Mouse (Mus musculus) left cerebral cortex, postnatal 14 days (tissue): ENCODE measurements around the gene Cavin1. TPM values are rescaled to one million over a fixed set of nuclear protein-coding genes. Genes with fewer than 3 reads are reported as not detected.

Experiments used
- DNase-seq, 2 experiments: peaks; one replicate each; pipeline ENCODE4 v3.0.0; 2021 to 2022; ENCODE audit warnings: low spot score in 2 of 2, mixed read lengths in 1 of 2
- intact Hi-C: fragments of 180-260 bp; cut with DNase I; formaldehyde crosslinking; loops from one replicate; pipeline ENCODE4 v1.15.1; 2025
- total RNA-seq, 2 experiments: library from RNA; stranded (reverse); gene quantifications; 2 replicates each; pipeline ENCODE4 v1.2.3; 2021

Gene Cavin1
- total RNA-seq, 2 experiments from 2014 or later = 19.8 to 23.2 TPM

- no peak for DNase-seq
- intact Hi-C loops = loop anchor here (1.0 to 2.0 kb wide), 2 partner anchors 75 to 84 kb away; no protein-coding TSS in a partner anchor
These were observed 13.1 kb upstream of the Cavin1 start for GRCm38 (mm10) chr11:100983778-100984131.

GRCm38 (mm10) chr11:100983125-100983777 lies 12.6 kb upstream of the Cavin1 start:
- intact Hi-C loops = loop anchor here (1.0 to 2.0 kb wide), 2 partner anchors 76 to 84 kb away; no protein-coding TSS in a partner anchor

DNA sequence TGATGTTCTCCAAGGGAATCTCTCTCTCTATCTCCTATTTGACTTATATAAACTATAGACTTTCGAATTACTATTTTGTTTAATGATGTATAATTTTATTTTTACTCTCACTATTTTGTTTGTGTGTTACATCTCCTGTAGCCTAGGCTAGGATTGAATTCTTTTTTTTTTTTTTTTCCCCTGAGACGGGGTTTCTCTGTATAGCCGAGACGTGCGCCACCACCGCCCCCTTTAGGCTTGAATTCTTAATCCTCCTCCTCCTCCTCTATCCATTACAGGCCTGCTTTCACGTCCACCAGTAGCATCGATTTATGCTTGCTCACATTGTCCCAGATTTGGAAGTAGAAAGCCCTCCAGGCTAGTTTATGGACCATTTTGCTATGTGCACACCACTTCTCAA lies 11.4 kb upstream of the Cavin1 start:
- intact Hi-C loops = loop anchor here (2.0 kb wide), 1 partner anchor 77 kb away; no protein-coding TSS in a partner anchor
- no peak for DNase-seq

More at GRCm38 (mm10) chr11:100983125-100983777, 12.6 kb upstream of the Cavin1 start:
- DNase-seq = peak; percentile 67 to 86

- intact Hi-C loops = no loop called here
- no peak for DNase-seq
These were observed 10.5 kb upstream of the Cavin1 start for GRCm38 (mm10) chr11:100981236-100981635.

DNA sequence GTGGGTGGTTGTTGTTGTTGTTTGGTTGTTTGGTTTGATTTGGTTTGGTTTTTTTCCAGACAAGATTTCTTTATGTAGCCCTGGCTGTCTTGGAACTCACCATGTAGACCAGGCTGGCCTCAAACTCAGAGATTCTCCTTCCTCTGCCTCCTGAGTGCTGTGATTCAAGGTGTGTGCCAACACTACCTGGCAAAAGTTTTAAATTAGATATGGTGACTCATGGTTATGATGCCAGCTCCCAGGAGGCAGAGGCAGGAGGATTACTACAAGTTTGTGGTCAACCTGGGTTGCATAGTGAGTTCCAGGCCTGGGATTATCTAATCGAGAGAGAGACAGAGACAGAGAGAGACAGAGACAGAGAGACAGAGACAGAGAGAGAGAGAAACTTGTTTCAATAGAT lies 9.8 kb upstream of the Cavin1 start:
- DNase-seq = no peak
- intact Hi-C loops = no loop called here

GRCm38 (mm10) chr11:100979887-100980286 lies 9.2 kb upstream of the Cavin1 start:
- peak; percentile 27 to 62 for DNase-seq
- intact Hi-C loops = no loop called here

DNA sequence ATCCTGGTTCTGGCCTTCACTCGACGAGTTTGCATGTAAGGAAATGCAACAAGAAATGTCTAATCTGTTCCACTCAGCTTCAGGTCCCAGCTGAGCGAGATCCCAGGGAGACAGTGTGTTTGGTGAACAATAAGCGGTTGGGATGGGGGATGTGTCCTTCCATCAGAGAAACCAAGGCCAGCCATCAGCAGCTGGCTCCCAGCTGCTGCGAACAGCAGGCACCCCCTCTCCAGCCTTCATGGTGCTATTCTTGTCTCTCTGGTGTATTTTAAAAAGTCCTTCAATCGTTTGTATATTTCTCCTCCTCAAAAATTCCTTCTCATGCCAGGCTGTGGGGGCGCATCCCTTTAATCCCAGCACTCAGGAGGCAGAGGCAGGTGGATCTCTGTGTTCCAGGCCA lies 4.6 kb upstream of the Cavin1 start:
- DNase-seq = no peak
- intact Hi-C loops = no loop called here

DNA sequence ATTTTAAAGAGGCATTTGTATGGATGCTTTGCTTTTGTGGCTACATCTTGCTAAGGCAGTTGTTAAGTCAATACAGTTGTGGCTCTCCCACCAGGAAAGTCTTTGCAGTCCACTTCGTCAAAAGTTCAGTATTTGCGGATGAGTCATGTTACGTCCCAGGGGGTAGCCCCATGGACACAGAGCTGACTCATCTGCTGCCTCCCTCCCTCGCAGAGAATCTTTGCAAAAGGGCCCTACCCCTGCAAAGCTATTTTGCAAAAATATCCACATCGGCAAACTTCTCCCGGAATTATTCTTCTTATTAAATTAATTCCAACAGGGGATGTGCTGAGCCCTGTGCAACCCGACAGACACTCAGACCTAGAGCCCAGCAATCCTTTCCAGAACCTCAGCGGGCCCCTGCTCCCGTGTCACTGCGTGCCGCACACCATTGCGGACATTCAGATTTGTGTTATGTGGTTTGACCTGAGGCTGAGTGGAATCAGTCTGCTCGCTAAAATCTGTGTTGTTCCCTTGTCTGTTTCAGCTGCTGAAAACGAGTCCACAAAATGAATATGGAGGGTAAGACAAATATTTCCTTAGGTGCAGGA lies 3.8 kb upstream of the Cavin1 start:
- no peak for DNase-seq
- intact Hi-C loops = no loop called here

GRCm38 (mm10) chr11:100973245-100973644 lies 2.6 kb upstream of the Cavin1 start:
- intact Hi-C loops = no loop called here
- no peak for DNase-seq

- DNase-seq = no peak
- intact Hi-C loops = no loop called here
These were observed 768 bp upstream of the Cavin1 start for GRCm38 (mm10) chr11:100971455-100971854.

GRCm38 (mm10) chr11:100969744-100970556 lies 737 bp downstream of the Cavin1 start:
- intact Hi-C loops = no loop called here
- DNase-seq = no peak

- intact Hi-C loops = no loop called here
- DNase-seq = no peak
These were observed 1.4 kb downstream of the Cavin1 start for GRCm38 (mm10) chr11:100969189-100969743.

DNA sequence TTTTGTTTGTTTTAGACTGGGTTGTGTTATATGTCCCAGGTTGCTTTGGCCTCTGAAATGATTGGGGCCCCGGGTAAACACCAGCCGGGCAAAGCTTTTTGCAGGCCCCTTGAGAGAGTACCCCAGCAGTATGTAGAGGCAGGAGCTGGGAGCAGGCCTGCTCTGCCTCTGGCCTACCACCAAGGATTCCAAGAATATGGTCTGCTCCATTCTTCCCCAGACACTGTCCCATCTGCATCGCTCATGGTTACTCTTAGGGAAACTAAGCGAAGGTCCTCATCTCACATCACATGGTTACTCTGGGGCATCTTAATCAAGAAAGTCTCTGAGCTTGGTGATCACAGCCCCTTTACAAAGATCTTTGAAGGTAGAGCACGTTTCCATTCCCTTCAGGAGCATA lies 2.2 kb downstream of the Cavin1 start:
- intact Hi-C loops = no loop called here
- DNase-seq = no peak

DNA sequence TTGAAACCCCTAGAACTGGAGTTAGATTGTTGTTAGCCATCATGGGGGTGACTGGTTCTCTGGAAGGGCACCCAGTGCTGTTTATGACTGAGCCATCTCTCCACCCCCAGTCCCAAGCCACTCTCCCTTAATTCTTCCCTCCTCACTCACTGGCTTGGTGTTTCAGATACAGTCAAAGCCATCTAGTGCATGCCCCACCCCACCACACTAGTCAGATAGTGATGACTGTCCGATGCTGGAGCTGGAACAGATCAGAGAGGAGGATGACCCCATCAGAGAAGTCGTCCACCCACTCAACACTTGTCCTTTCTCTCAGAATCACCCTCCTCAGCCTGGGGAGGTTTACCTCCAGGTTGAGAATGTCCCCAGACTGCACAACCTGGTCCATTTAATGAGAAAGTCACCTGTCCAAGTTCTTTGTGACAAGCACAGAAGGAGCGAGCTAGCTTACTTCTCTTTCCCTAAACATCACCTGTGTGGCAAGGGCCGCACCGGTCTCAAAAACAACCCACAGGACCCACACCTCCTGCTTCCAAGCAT lies 2.7 kb downstream of the Cavin1 start:
- intact Hi-C loops = no loop called here
- no peak for DNase-seq

- intact Hi-C loops = no loop called here
- no peak for DNase-seq
These were observed 3.3 kb downstream of the Cavin1 start for GRCm38 (mm10) chr11:100967376-100967775.

DNA sequence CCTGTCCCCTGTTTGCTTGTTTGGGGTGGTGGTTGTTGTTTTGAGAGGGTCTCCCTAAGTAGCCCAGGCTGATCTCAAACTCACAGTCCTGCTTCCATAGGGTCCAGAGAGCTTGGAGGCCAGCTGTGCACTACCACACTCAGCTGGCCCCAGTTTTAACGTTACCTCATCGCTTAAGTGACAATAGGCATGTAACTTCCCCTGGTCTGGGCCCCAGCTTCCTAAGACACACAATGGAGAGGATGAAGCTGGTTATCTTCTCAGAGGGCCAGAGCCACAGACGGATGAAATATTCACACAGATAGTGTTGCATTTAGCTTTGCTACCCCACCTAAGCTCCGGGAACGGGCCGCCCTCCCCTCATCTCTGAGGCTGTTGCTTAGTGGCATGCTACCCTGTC lies 4.9 kb downstream of the Cavin1 start:
- DNase-seq = no peak
- intact Hi-C loops = no loop called here

GRCm38 (mm10) chr11:100964901-100965542 lies 5.7 kb downstream of the Cavin1 start:
- intact Hi-C loops = no loop called here

GRCm38 (mm10) chr11:100964180-100964579 lies 6.5 kb downstream of the Cavin1 start:
- DNase-seq = no peak
- intact Hi-C loops = no loop called here

More at GRCm38 (mm10) chr11:100964901-100965542, 5.7 kb downstream of the Cavin1 start:
- no peak for DNase-seq

GRCm38 (mm10) chr11:100963647-100964046 lies 7.0 kb downstream of the Cavin1 start:
- no peak for DNase-seq
- intact Hi-C loops = no loop called here
